Mouse (Mus musculus) monocyte, adult 5-6 weeks (primary cell): Measurements from ENCODE around the gene Sec14l2. TPM values are rescaled to one million over a fixed set of nuclear protein-coding genes. Genes with fewer than 3 reads are reported as not detected.

Source experiments
- ATAC-seq: fragments of 153-309, 156-312 bp; replicated peaks from 2 replicates; pipeline ENCODE4 v1.8.0; 2017; ENCODE audit warnings: mild to moderate bottlenecking; ENCODE audit not compliant: low TSS enrichment, insufficient number of reproducible peaks, severe bottlenecking, poor library complexity, low FRiP score
- total RNA-seq: library from RNA; stranded (forward); fragments of 200-1000, 200-491, 200-594 nt; gene quantifications from 3 replicates; pipeline ENCODE4 v1.2.3, GENCODE M21; 2017

The Sec14l2 gene
- total RNA-seq, 1 experiment from 2014 or later, result not detected

DNA sequence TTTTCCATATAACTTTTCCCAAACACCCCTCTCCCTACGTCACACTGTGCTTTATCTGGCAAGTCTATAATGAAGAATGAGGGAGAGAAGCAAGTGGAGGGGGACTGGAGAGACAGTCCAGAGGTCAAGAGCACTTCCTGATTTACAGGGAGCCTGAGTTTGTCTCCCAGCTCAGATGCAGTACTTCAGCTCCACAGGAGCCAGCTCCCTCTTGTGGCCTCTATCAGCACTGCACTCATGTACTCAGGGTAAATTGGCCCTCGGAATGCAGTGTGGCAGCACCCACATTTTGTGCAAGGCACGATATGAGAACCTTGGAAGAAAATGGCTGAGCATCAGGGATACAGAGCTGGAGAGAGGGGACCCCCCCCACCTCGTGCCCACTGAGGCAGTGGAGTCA is 43.0 kb downstream of the Sec14l2 start:
- peak; percentile 71 for ATAC-seq

GRCm38 (mm10) chr11:4078267-4078933 is 44.8 kb downstream of the Sec14l2 start:
- ATAC-seq, result no peak

DNA sequence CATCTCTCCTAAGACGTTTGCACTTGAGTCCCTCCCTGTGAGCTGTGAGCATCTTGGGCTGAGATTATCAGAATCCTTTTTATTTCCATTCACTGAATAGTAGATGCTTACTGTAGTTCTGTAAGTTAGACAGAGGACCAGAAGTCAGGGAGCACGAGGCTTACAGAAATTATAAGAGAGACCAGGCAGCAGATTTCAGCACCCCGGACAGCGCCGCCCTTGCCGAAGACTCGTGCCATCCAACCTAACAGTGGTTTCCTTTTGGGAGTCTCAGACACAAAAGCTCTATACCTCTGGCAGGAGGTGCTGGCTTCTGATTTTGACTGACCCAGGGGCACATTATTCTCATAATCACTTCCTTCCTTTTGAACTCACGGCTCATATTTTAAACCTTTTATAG is 46.6 kb downstream of the Sec14l2 start:
- ATAC-seq, result no peak

GRCm38 (mm10) chr11:4069664-4070063 is 53.6 kb downstream of the Sec14l2 start:
- no peak for ATAC-seq

DNA sequence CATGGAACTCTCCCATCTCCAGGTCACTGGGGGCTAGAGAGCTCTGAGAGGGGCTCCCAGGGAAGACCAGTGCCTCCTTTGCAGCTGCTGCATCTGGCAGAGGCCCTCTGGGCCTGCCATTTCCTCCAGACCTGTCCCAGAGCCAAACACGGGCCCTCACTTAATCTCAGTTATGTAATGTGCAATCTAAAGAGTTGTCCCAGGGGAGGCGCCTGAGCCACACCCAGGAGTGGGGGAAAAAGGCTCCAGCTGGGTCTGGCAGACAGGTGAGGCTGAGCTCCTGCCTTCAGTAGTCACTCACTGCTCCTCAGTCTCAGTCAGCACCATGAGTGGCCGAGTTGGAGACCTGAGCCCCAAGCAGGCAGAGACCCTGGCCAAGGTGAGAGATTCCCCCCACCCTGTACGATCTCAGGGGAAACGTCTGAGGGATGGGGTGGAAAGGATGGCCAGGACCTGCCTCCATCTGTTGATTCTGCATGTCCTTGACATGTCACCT is 58.5 kb downstream of the Sec14l2 start, which contains the start of gene Sec14l3:
Gene Sec14l3 (plus strand): TSS at position 215 of the 496 bp plus-strand sequence.
- no peak for ATAC-seq

- no peak for ATAC-seq
Measured at GRCm38 (mm10) chr11:4062981-4063380, 60.2 kb downstream of the Sec14l2 start.

GRCm38 (mm10) chr11:4062523-4062922 is 60.7 kb downstream of the Sec14l2 start:
- ATAC-seq, result no peak

DNA sequence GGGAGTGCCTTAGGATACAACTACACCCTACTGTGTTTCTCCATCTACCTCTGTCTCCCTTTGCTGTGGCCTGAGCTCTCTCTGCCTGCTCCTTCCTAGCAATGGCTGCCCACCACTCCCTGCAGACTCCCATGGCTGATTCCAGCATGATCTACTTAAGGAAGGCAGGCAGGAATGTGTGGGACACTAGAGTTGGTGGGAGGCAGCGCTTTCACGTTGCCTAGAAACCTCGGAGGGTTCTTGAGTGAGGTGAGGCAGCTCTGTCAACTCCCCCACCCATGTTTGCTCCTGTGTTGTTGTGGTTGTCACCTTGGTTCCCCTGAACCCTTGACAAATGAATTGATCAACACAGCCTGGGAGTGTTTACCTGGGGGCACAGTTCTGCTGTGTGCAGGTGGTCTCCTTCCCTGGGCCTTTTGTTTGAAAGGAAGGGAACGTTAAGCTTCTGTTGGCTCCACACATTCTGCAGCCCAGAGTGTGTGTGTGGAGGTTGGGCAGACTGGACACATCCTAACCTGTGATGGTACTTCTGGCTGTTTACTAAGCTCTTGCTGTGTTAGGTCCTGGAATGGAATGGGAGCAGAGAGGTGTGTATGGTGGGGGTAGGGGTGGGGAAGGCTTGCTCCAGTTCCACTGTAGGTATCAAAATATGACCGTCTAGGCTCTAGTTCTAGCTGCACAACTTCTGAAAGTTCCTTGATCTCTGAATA is 62.2 kb downstream of the Sec14l2 start:
- ATAC-seq, result no peak

DNA sequence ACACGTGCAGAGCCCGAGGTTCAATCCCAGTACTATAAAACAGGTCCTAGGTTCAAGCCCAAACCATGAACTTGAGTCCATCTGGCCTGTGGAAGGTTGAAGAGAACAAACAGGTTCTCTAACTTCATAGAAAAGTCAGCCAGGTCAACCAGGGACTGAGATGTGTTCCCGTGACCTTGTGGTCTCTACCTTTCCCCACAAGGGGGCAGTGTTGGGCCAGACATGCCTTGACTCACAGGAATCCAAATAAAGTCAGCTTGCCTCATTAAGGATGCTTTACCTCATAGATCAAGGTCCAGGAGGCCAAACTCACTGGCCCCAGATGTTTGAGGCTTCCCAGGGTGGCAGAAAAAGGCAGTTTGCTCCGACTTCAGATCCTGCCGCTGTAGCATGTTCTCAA is 69.6 kb downstream of the Sec14l2 start:
- ATAC-seq, result peak; percentile 61; the same call in 1 of the 2 replicates

DNA sequence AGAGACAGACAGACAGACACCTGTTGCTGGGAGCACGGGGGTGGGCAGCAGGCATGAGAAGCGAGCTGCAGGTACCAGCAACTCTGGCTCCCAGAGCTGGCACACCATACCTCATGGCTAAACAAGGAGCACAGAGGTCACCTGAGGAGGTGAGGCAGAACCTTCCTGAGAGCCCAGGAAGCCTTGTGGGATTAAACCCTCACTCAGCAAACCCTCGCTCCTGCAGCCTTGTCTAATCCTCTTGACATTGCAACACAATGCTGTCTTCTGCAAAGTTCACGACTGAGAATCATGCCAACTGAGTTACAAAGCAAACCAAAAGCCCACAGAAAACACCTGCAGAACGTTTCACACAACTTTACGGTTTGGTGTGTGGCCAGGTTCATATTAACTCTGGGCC is 74.8 kb downstream of the Sec14l2 start:
- no peak for ATAC-seq

- ATAC-seq, result no peak
Measured at GRCm38 (mm10) chr11:4047766-4048165, 75.4 kb downstream of the Sec14l2 start.

Other genes starting within 250 kb of the Sec14l2 start
- gene 4921536K21Rik, start 228.3 kb downstream of the Sec14l2 start, total RNA-seq, result not detected in 3 replicates
- 0.29 to 1.8 TPM (median 0.57 TPM) in 3 replicates for gene Dusp18, start 228.2 kb downstream of the Sec14l2 start, total RNA-seq
- gene Slc35e4, start 208.8 kb downstream of the Sec14l2 start, total RNA-seq, result 7.2 to 8.1 TPM (median 7.8 TPM) in 3 replicates
- gene Tcn2, start 191.3 kb downstream of the Sec14l2 start, total RNA-seq, result 35.6 to 51.2 TPM (median 43.7 TPM) in 3 replicates
- 66.0 to 68.7 TPM (median 66.2 TPM) in 3 replicates for gene Pes1, start 159.4 kb downstream of the Sec14l2 start, total RNA-seq
- gene 4930556J24Rik, start 146.6 kb downstream of the Sec14l2 start, total RNA-seq, result not detected in 3 replicates
- gene Gal3st1, start 139.8 kb downstream of the Sec14l2 start, total RNA-seq, result 0.48 TPM in 1 of 3 replicates, not detected in the others
- gene Sec14l4, start 92.0 kb downstream of the Sec14l2 start, total RNA-seq, result not detected in 3 replicates
- not detected in 3 replicates for gene Sec14l3, start 58.6 kb downstream of the Sec14l2 start, total RNA-seq
- gene Mtfp1, start 28.0 kb downstream of the Sec14l2 start, total RNA-seq, result 1.4 TPM in 1 of 3 replicates, not detected in the others
- 24.5 to 32.4 TPM (median 30.3 TPM) in 3 replicates for gene Rnf215, start 11.8 kb upstream of the Sec14l2 start, total RNA-seq
- 1.3 to 9.2 TPM (median 1.4 TPM) in 3 replicates for gene Ccdc157, start 36.9 kb upstream of the Sec14l2 start, total RNA-seq
- 14.2 to 26.6 TPM (median 15.3 TPM) in 3 replicates for gene Sf3a1, start 36.9 kb upstream of the Sec14l2 start, total RNA-seq
- 9.5 to 17.6 TPM (median 16.9 TPM) in 3 replicates for gene Tbc1d10a, start 63.4 kb upstream of the Sec14l2 start, total RNA-seq
- 0.64 to 8.6 TPM (median 2.4 TPM) in 3 replicates for gene Castor1, start 94.8 kb upstream of the Sec14l2 start, total RNA-seq
- gene Osm, start 113.0 kb upstream of the Sec14l2 start, total RNA-seq, result 75.5 to 155 TPM (median 106 TPM) in 3 replicates
- 0.29 to 1.1 TPM (median 0.32 TPM) in 3 replicates for gene Lif, start 134.1 kb upstream of the Sec14l2 start, total RNA-seq